Mouse (Mus musculus): ENCODE results near the gene Megf6. TPM values are rescaled to one million over a fixed set of nuclear protein-coding genes. Genes with fewer than 3 reads are reported as not detected.

Gene Megf6
- polyA plus RNA-seq, 1 experiment = 19.0 TPM

- 8% methylated on average over 15 of the region's 15 CpGs for WGBS
- Histone ChIP-seq H3K4me3 (ENCODE audit: control insufficient read depth, insufficient read depth, low read length) (no peak overlapping the region), H3K27me3 (ENCODE audit: control insufficient read depth, insufficient read depth, low read length) (peaks cover 4% of the 10 kb centered on the region; the same call in 1 of the 2 replicates), H3K4me1 (replicated peaks; ENCODE audit: control insufficient read depth, insufficient read depth, low read length) (no peaks in the 10 kb centered on the region), H3K27ac (ENCODE audit: control insufficient read depth, insufficient read depth, low read length) (no peak overlapping the region), H3K36me3 (ENCODE audit: control insufficient read depth, insufficient read depth, low read length) (no peaks in the 10 kb centered on the region)
- no peak for DNase-seq
- TF ChIP-seq POLR2A (IDR thresholded peaks at IDR 0.05; ENCODE audit: control insufficient read depth, extremely low read depth, insufficient read depth, low read length, poor library complexity) (no peak), CTCF (IDR thresholded peaks at IDR 0.05; ENCODE audit: borderline replicate concordance, control insufficient read depth, extremely low read depth, insufficient read depth, low read length, poor library complexity) (no peak)
These were observed 509 bp upstream of the Megf6 start for GRCm38 (mm10) chr4:154170021-154170420.

GRCm38 (mm10) chr4:154171151-154171930, 811 bp downstream of the Megf6 start:
- H3K27me3 ChIP-seq (ENCODE audit: control insufficient read depth, insufficient read depth, low read length) = peaks cover 4% of the 10 kb centered on the region; the same call in 1 of the 2 replicates
- H3K4me3 ChIP-seq (ENCODE audit: control insufficient read depth, insufficient read depth, low read length) = no peak overlapping the region
- no peak overlapping the region for H3K27ac ChIP-seq (ENCODE audit: control insufficient read depth, insufficient read depth, low read length)

GRCm38 (mm10) chr4:154171931-154172604, 1.5 kb downstream of the Megf6 start:
- 58% methylated on average over 13 of the region's 13 CpGs for whole genome bisulfite sequencing
- no peak for DNase-seq
- Histone ChIP-seq H3K36me3 (ENCODE audit: control insufficient read depth, insufficient read depth, low read length) (no peaks in the 10 kb centered on the region), H3K4me3 (ENCODE audit: control insufficient read depth, insufficient read depth, low read length) (no peak overlapping the region), H3K27ac (ENCODE audit: control insufficient read depth, insufficient read depth, low read length) (no peak overlapping the region), H3K4me1 (replicated peaks; ENCODE audit: control insufficient read depth, insufficient read depth, low read length) (no peaks in the 10 kb centered on the region), H3K27me3 (ENCODE audit: control insufficient read depth, insufficient read depth, low read length) (peaks cover 4% of the 10 kb centered on the region; the same call in 1 of the 2 replicates)
- TF ChIP-seq POLR2A (IDR thresholded peaks at IDR 0.05; ENCODE audit: control insufficient read depth, extremely low read depth, insufficient read depth, low read length, poor library complexity) (no peak), CTCF (IDR thresholded peaks at IDR 0.05; ENCODE audit: borderline replicate concordance, control insufficient read depth, extremely low read depth, insufficient read depth, low read length, poor library complexity) (no peak)

More at GRCm38 (mm10) chr4:154171151-154171930, 811 bp downstream of the Megf6 start:
- Histone ChIP-seq H3K4me1 (replicated peaks; ENCODE audit: control insufficient read depth, insufficient read depth, low read length) (no peaks in the 10 kb centered on the region), H3K36me3 (ENCODE audit: control insufficient read depth, insufficient read depth, low read length) (no peaks in the 10 kb centered on the region)
- DNase-seq = no peak
- TF ChIP-seq CTCF (IDR thresholded peaks at IDR 0.05; ENCODE audit: borderline replicate concordance, control insufficient read depth, extremely low read depth, insufficient read depth, low read length, poor library complexity) = no peak
- TF ChIP-seq POLR2A (IDR thresholded peaks at IDR 0.05; ENCODE audit: control insufficient read depth, extremely low read depth, insufficient read depth, low read length, poor library complexity) = no peak
- 3% methylated on average over 37 of the region's 37 CpGs for WGBS

GRCm38 (mm10) chr4:154177257-154177656, 6.7 kb downstream of the Megf6 start:
- H3K27me3 ChIP-seq (ENCODE audit: control insufficient read depth, insufficient read depth, low read length) = no peaks in the 10 kb centered on the region; the same call in 1 of the 2 replicates

GRCm38 (mm10) chr4:154181001-154181400, 10.5 kb downstream of the Megf6 start:
- 89% methylated on average over 7 of the region's 7 CpGs for WGBS
- H3K27me3 ChIP-seq (ENCODE audit: control insufficient read depth, insufficient read depth, low read length) = no peaks in the 10 kb centered on the region
- no peak overlapping the region for H3K27ac ChIP-seq (ENCODE audit: control insufficient read depth, insufficient read depth, low read length)
- H3K36me3 ChIP-seq (ENCODE audit: control insufficient read depth, insufficient read depth, low read length) = no peaks in the 10 kb centered on the region
- H3K4me3 ChIP-seq (ENCODE audit: control insufficient read depth, insufficient read depth, low read length) = no peak overlapping the region
- no peak for TF ChIP-seq CTCF (IDR thresholded peaks at IDR 0.05; ENCODE audit: borderline replicate concordance, control insufficient read depth, extremely low read depth, insufficient read depth, low read length, poor library complexity)
- no peak for TF ChIP-seq POLR2A (IDR thresholded peaks at IDR 0.05; ENCODE audit: control insufficient read depth, extremely low read depth, insufficient read depth, low read length, poor library complexity)
- no peaks in the 10 kb centered on the region for H3K4me1 ChIP-seq (replicated peaks; ENCODE audit: control insufficient read depth, insufficient read depth, low read length)
- DNase-seq = no peak

More at GRCm38 (mm10) chr4:154177257-154177656, 6.7 kb downstream of the Megf6 start:
- 72% methylated on average over 8 of the region's 8 CpGs for WGBS
- H3K4me1 ChIP-seq (replicated peaks; ENCODE audit: control insufficient read depth, insufficient read depth, low read length) = no peaks in the 10 kb centered on the region
- TF ChIP-seq POLR2A (IDR thresholded peaks at IDR 0.05; ENCODE audit: control insufficient read depth, extremely low read depth, insufficient read depth, low read length, poor library complexity) (no peak), CTCF (IDR thresholded peaks at IDR 0.05; ENCODE audit: borderline replicate concordance, control insufficient read depth, extremely low read depth, insufficient read depth, low read length, poor library complexity) (no peak)
- no peak for DNase-seq
- H3K27ac ChIP-seq (ENCODE audit: control insufficient read depth, insufficient read depth, low read length) = no peak overlapping the region
- H3K36me3 ChIP-seq (ENCODE audit: control insufficient read depth, insufficient read depth, low read length) = no peaks in the 10 kb centered on the region
- no peak overlapping the region for H3K4me3 ChIP-seq (ENCODE audit: control insufficient read depth, insufficient read depth, low read length)

GRCm38 (mm10) chr4:154183566-154183965, 13.0 kb downstream of the Megf6 start:
- no peaks in the 10 kb centered on the region for H3K27me3 ChIP-seq (ENCODE audit: control insufficient read depth, insufficient read depth, low read length)
- TF ChIP-seq POLR2A (IDR thresholded peaks at IDR 0.05; ENCODE audit: control insufficient read depth, extremely low read depth, insufficient read depth, low read length, poor library complexity) = no peak
- no peak for TF ChIP-seq CTCF (IDR thresholded peaks at IDR 0.05; ENCODE audit: borderline replicate concordance, control insufficient read depth, extremely low read depth, insufficient read depth, low read length, poor library complexity)
- H3K27ac ChIP-seq (ENCODE audit: control insufficient read depth, insufficient read depth, low read length) = no peak overlapping the region
- no peak for DNase-seq
- no peak overlapping the region for H3K4me3 ChIP-seq (ENCODE audit: control insufficient read depth, insufficient read depth, low read length)
- 90% methylated on average over 5 of the region's 5 CpGs for WGBS
- H3K36me3 ChIP-seq (ENCODE audit: control insufficient read depth, insufficient read depth, low read length) = no peaks in the 10 kb centered on the region
- H3K4me1 ChIP-seq (replicated peaks; ENCODE audit: control insufficient read depth, insufficient read depth, low read length) = no peaks in the 10 kb centered on the region
